Mouse (Mus musculus) CH12.LX (cell line): ENCODE results near the gene Cfap157.

Experiments used
- CTCF ChIP-seq, 2 experiments: IDR thresholded peaks in 1 of 2; conservative IDR thresholded peaks in 1 of 2; 2 replicates each; pipeline ENCODE4 v1.5.1; 2011 to 2012; ENCODE audit warnings: low read depth in 2 of 2, low read length in 2 of 2, improper control_type of control experiment in 1 of 2, inconsistent platforms in 1 of 2, mild to moderate bottlenecking in 1 of 2, moderate library complexity in 1 of 2
- EP300 ChIP-seq: IDR thresholded peaks from 2 replicates; pipeline ENCODE4 v1.6.1; 2011; ENCODE audit warnings: low read length, improper control_type of control experiment

GRCm38 (mm10) chr2:32788581-32788980 is 4.4 kb upstream of the Cfap157 start:
- TF ChIP-seq EP300 (no peak), CTCF (conservative IDR thresholded peaks at IDR 0.05 in 1 of 2, IDR thresholded peaks at IDR 0.05 in 1 of 2; ENCODE audit: low read depth in 2 of 2, low read length in 2 of 2) (no peak)
